Mouse (Mus musculus): ENCODE measurements around the gene Sp2.

Sp2 gene

GRCm38 (mm10) chr11:96995836-96996772 is 13.3 kb upstream of the Sp2 start:
- DNase-seq (ENCODE audit: low read depth), result peak; percentile 92

DNA sequence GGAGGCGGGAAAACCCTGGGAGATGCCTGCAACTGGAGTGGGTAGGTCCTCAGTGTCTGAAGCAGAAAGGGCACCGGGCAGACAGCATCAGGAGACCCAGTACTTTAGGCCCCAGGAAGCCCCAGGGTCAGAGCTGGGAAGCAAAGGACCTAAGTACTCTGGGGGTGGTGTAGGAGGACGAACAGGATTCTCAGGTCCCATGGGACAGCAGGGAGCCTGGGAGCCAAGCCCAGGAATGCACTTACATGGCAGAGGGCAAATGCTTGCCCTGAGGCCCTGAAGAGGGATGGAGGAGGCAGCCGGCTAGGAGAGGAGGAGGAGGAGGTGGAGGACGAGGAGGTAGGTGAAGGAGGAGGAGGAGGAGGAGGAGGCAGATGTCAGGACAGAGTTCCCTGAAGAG is 12.3 kb upstream of the Sp2 start:
- DNase-seq (ENCODE audit: low read depth), result no peak

DNA sequence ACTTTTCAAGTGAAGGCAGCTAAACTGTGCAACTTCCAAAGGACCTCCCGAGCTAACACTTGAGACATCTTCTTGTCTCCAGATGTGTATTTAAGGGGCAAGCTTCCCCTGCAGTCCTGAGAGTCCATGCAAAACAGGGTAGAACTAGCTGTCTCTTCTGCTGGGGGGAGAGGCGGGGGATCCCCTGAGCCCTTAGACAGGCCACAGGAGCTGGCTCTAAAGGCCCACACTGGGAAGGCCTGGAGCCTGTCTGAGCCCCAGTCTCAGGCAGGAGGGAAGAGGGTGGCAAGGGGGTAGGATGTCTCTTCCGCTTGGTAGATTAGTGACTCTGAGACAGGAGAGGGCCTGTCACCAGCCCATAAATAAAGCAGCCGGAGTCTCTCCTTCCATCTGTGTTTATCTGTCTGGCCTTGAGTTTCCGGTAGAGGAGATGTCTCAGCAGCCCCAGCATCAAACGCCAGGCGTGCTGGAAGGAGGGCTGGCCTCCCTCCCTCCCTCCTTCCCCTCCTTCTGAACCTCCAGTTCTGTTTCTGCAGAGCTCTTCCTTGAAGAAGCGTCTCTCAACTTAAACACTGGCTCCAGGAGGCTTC is 10.1 kb upstream of the Sp2 start:
- peak; percentile 53 for DNase-seq (ENCODE audit: low read depth)

DNA sequence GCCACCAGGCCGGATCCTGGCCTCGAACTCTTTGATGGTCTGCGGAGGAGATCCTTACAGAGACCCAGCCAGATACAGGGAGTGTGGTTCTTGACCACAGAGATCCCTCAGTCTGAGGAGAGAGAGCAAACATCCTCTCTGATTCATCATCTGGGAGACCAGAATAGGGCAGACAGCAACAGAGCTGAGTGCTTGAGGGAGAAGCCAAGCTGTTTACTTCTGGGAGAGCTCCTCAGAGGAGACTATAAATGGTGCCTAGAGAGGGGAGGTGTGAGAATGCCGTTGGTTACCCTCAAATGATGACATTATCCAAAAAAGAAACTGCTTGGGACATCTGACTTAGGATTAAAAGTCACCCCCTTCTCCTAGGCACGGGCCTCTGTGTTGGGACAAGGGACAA is 8.7 kb upstream of the Sp2 start:
- no peak for DNase-seq (ENCODE audit: low read depth)

DNA sequence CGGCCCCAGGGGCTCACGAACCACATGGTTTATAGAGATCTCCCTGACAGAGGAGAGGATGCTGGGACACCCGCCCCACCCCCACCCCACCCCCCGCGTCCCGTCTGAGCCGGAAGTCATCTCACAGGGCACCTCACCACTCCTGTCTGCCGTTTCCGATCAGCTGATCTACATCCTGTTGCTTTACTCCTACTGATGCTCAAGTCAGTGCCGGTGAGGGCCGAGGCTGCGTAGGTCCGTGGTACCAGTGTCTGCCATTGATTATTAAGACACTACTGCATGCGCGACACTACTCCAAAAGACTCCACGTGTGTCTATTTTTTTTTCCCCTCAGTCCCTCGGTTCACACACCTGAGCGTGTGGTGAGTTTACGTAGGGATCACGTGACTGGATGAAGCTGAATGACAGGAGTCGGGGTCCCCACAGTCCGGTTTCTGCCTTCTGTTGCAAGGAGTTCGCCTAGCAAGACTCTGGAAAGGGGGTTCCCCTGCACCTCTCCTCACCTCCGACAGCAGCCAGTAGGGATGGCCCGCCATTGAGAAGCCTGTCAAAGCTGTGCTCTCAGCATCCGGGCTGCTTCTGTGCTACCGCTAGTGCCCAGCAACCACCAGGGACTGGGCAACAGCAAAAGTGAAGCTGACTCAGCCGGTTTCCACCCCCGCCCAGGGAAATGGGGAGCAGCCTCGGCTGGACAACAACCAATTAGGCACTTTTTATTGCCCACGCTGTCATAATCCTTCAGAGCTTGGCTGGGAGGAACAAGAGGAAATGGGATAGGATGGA is 5.3 kb upstream of the Sp2 start:
- peak; percentile 93 for DNase-seq (ENCODE audit: low read depth)

- DNase-seq (ENCODE audit: low read depth), result peak; percentile 49
These were observed 3.7 kb upstream of the Sp2 start for GRCm38 (mm10) chr11:96986463-96986862.

GRCm38 (mm10) chr11:96984903-96985302 is 2.1 kb upstream of the Sp2 start:
- DNase-seq (ENCODE audit: low read depth), result no peak

- DNase-seq (ENCODE audit: low read depth), result peak; percentile 93
These were observed 404 bp downstream of the Sp2 start for GRCm38 (mm10) chr11:96982355-96982754.

GRCm38 (mm10) chr11:96981461-96981860 is 1.3 kb downstream of the Sp2 start:
- no peak for DNase-seq (ENCODE audit: low read depth)

DNA sequence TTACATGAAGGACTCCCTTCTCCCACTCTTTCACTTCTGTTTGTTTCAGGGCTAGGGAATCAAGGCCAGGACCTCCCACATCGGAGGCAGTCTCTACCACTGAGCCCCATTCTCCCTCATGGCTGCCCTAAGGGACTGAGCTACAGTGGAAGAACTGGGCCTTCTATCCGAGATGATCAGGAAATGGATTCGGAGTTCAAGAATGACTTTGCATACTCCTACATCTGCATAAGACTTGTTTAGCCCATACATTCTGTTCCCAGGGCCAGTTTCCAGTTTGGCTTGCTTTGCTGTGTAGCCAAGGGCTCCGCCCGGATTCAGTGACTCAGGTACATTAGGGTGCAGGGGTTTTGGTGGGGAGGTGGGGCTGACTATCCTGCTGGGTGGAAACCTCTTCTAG is 2.7 kb downstream of the Sp2 start:
- no peak for DNase-seq (ENCODE audit: low read depth)

GRCm38 (mm10) chr11:96979329-96979728 is 3.4 kb downstream of the Sp2 start:
- no peak for DNase-seq (ENCODE audit: low read depth)

- peak; percentile 63 for DNase-seq (ENCODE audit: low read depth)
These were observed 4.1 kb downstream of the Sp2 start for GRCm38 (mm10) chr11:96978401-96979246.

DNA sequence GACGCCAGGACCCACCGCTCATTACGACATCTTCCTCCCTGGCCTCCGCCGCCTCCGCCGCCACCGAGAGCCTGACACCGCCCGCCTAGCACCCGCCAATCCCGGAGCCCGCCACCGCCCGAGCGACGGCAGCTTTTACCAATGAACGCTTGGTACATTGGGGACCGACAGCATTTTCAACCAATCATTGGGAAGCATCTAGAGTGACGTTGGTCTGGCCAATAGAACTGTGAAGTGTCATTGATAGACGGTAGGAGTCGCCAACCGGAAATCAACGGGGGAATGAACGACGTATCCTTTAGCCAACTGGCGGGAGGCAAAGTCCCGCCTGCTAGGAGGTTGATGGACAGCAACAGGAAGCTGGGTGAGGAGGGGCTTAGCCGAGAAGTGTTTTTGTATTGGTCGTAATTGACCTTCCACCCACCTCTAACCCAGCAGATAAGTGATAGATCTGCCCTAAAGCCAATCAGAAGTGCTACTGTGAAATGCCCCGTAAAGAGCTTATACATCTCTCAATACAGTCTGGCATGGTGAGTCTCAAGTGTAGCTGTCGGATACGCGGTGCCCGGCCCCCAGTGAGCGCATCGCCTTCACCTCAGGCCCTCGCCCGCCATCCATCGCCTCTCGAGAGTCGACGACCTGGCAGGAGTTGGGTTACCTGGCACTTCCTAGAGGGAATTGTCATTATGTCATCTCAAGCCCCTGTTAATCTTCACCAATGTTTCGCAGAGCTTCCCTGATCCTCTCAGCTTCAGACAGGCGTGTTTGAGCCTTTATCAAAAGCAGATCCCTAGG is 5.0 kb downstream of the Sp2 start:
- peak; percentile 100 for DNase-seq (ENCODE audit: low read depth)

GRCm38 (mm10) chr11:96976911-96977591 is 5.7 kb downstream of the Sp2 start:
- peak; percentile 93 for DNase-seq (ENCODE audit: low read depth)

DNA sequence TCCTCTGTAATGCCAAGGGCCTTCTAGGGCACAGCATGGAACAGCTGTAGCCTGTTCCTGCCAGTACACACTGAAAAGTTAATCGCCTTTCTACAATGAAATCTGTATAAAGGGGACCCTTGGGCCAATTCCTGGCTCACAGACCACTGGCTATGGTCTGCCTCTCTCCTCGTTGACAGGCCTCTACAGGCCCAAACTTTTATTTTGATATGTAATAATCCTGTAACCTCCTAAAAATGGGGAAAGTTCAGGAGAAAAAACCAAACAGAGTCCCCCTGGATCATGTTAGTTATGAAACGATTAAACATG is 6.4 kb downstream of the Sp2 start:
- no peak for DNase-seq (ENCODE audit: low read depth)

DNA sequence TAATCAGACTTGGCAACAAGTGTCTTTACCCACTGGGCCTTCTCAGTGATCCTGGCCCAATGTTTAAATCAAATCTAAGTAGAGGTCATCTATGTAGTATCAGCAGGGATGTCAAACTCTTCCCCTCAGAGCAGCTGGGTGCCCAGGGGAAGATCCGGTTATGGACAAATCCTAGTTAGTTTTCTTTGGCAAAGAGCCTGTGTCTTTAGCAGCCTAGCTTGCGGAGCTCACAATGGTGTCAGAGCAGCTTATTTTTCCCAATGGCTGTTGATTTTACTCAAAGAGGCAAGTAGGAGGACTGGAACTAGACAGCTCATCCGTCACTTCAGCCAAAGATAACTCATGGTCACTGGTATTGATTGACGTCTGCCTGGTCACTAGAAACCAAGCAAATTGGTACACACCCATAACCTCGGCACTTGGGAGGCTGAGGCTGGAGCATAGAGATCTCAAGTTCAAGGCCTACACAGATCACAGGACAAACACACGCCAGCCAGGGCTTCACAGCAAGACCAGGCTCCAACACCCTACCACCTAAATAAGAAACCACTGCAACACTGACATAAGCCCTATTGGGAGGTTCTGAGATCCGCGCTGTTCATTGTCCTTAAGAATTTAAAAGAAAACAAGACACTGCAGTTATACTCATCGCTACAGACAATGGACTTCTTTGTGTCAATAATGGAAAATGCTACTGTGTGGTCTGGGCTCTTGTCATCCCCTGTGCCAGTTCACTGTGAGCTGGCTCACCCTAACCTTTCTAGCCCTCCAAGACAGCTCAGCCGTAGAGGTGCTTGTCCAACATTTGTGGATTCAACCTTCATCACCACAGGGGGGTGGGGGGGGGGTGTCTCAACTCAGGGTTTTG is 7.0 kb downstream of the Sp2 start:
- no peak for DNase-seq (ENCODE audit: low read depth)

DNA sequence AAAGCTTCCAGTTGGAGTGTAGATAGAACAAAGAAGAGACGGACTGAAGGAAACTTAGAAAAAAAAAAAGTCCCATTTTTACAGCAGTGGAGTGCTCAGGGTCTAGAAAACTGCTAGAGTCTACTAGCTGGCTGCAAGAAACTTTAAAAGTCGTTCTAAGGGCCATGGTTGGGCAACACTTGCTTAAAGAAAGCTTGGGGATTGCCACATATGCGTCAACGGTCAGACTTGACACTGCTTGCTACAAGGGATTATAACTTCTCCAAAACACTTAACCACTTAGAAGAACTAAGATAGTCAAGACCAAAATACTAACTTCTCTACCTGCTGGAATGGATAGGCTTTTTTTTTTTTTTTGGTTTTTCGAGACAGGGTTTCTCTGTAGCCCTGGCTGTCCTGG is 7.9 kb downstream of the Sp2 start:
- DNase-seq (ENCODE audit: low read depth), result no peak

GRCm38 (mm10) chr11:96973426-96973964 is 9.3 kb downstream of the Sp2 start:
- no peak for DNase-seq (ENCODE audit: low read depth)

- DNase-seq (ENCODE audit: low read depth), result no peak
These were observed 9.9 kb downstream of the Sp2 start for GRCm38 (mm10) chr11:96972906-96973305.

Data from induced T-regulatory cell, adult 2 months (primary cell).